Mouse (Mus musculus): ENCODE measurements around the gene Kirrel3.

The Kirrel3 gene

GRCm38 (mm10) chr9:34947258-34947657 is 461.6 kb downstream of the Kirrel3 start:
- no peak for DNase-seq (ENCODE audit: low read depth, low spot score)

- no peak for DNase-seq (ENCODE audit: low read depth, low spot score)
Measured at GRCm38 (mm10) chr9:34947717-34948116, 462.0 kb downstream of the Kirrel3 start.

GRCm38 (mm10) chr9:34953420-34953819 is 467.7 kb downstream of the Kirrel3 start:
- no peak for DNase-seq (ENCODE audit: low read depth, low spot score)

- DNase-seq (ENCODE audit: low read depth, low spot score): peak; percentile 42
Measured at GRCm38 (mm10) chr9:34954212-34954611, 468.5 kb downstream of the Kirrel3 start.

GRCm38 (mm10) chr9:34956512-34956911 is 470.8 kb downstream of the Kirrel3 start:
- no peak for DNase-seq (ENCODE audit: low read depth, low spot score)

GRCm38 (mm10) chr9:34957691-34958090 is 472.0 kb downstream of the Kirrel3 start:
- DNase-seq (ENCODE audit: low read depth, low spot score): no peak

- no peak for DNase-seq (ENCODE audit: low read depth, low spot score)
Measured at GRCm38 (mm10) chr9:34958183-34958830, 472.6 kb downstream of the Kirrel3 start.

GRCm38 (mm10) chr9:34960736-34961135 is 475.0 kb downstream of the Kirrel3 start:
- no peak for DNase-seq (ENCODE audit: low read depth, low spot score)

- no peak for DNase-seq (ENCODE audit: low read depth, low spot score)
Measured at GRCm38 (mm10) chr9:34961171-34961570, 475.5 kb downstream of the Kirrel3 start.

GRCm38 (mm10) chr9:34962251-34962650 is 476.6 kb downstream of the Kirrel3 start:
- DNase-seq (ENCODE audit: low read depth, low spot score): no peak

- DNase-seq (ENCODE audit: low read depth, low spot score): no peak
Measured at GRCm38 (mm10) chr9:34963593-34963992, 477.9 kb downstream of the Kirrel3 start.

- DNase-seq (ENCODE audit: low read depth, low spot score): no peak
Measured at GRCm38 (mm10) chr9:34964172-34965040, 478.7 kb downstream of the Kirrel3 start.

- DNase-seq (ENCODE audit: low read depth, low spot score): no peak
Measured at GRCm38 (mm10) chr9:34965041-34965415, 479.3 kb downstream of the Kirrel3 start.

- no peak for DNase-seq (ENCODE audit: low read depth, low spot score)
Measured at GRCm38 (mm10) chr9:34967772-34968171, 482.1 kb downstream of the Kirrel3 start.

- DNase-seq (ENCODE audit: low read depth, low spot score): no peak
Measured at GRCm38 (mm10) chr9:34969881-34970490, 484.3 kb downstream of the Kirrel3 start.

- DNase-seq (ENCODE audit: low read depth, low spot score): no peak
Measured at GRCm38 (mm10) chr9:34974326-34974725, 488.6 kb downstream of the Kirrel3 start.

- no peak for DNase-seq (ENCODE audit: low read depth, low spot score)
Measured at GRCm38 (mm10) chr9:34975245-34975644, 489.6 kb downstream of the Kirrel3 start.

- DNase-seq (ENCODE audit: low read depth, low spot score): no peak
Measured at GRCm38 (mm10) chr9:34976596-34977462, 491.1 kb downstream of the Kirrel3 start.

- DNase-seq (ENCODE audit: low read depth, low spot score): no peak
Measured at GRCm38 (mm10) chr9:34977700-34978099, 492.0 kb downstream of the Kirrel3 start.

- no peak for DNase-seq (ENCODE audit: low read depth, low spot score)
Measured at GRCm38 (mm10) chr9:34978229-34978628, 492.5 kb downstream of the Kirrel3 start.

- DNase-seq (ENCODE audit: low read depth, low spot score): no peak
Measured at GRCm38 (mm10) chr9:34980516-34981265, 495.0 kb downstream of the Kirrel3 start.
